Mouse (Mus musculus): ENCODE measurements around the gene Sectm1a. TPM values are rescaled to one million over a fixed set of nuclear protein-coding genes. Genes with fewer than 3 reads are reported as not detected.
"Not testable (repeated sequence)": the region's sequence is repeated elsewhere in the genome, so short reads cannot be mapped to it uniquely, and the experiment has no call there.

The Sectm1a gene
- polyA plus RNA-seq, 1 experiment from 2014 or later = 0.81 TPM

GRCm38 (mm10) chr11:121058956-121059355 is 22.1 kb downstream of the Sectm1a start:
- 85% methylated on average over 4 of the region's 4 CpGs for WGBS
- Histone ChIP-seq H3K36me3 (no peaks in the 10 kb centered on the region), H3K27me3 (no peaks in the 10 kb centered on the region), H3K4me3 (no peak overlapping the region), H3K4me1 (0 out of 2 replicates have a peak, but pooled peaks cover 4% of the 10 kb centered on the region), H3K27ac (no peak overlapping the region), H3K9me3 (no peaks in the 10 kb centered on the region), H3K4me2 (no peak overlapping the region), H3K9ac (no peak overlapping the region)
- ATAC-seq (ENCODE audit: insufficient number of reproducible peaks, low FRiP score, low TSS enrichment, low read depth) = no peak

- 82% methylated on average over 5 of the region's 5 CpGs for WGBS
- no peak overlapping the region for H3K4me2 ChIP-seq
- 0 out of 2 replicates have a peak, but pooled peaks cover 6% of the 10 kb centered on the region for H3K4me1 ChIP-seq
- H3K27ac ChIP-seq = no peak overlapping the region
- no peaks in the 10 kb centered on the region for H3K36me3 ChIP-seq
- no peaks in the 10 kb centered on the region for H3K27me3 ChIP-seq
- H3K9ac ChIP-seq = no peak overlapping the region
- ATAC-seq (ENCODE audit: insufficient number of reproducible peaks, low FRiP score, low TSS enrichment, low read depth) = no peak
- no peak overlapping the region for H3K4me3 ChIP-seq
- H3K9me3 ChIP-seq = no peaks in the 10 kb centered on the region
Observed at GRCm38 (mm10) chr11:121058122-121058521, 22.9 kb downstream of the Sectm1a start.

GRCm38 (mm10) chr11:121056536-121057236 is 24.3 kb downstream of the Sectm1a start:
- no peaks in the 10 kb centered on the region for H3K36me3 ChIP-seq
- ATAC-seq (ENCODE audit: insufficient number of reproducible peaks, low FRiP score, low TSS enrichment, low read depth) = no peak
- no peaks in the 10 kb centered on the region for H3K9me3 ChIP-seq
- H3K27me3 ChIP-seq = no peaks in the 10 kb centered on the region
- H3K4me1 ChIP-seq = 0 out of 2 replicates have a peak, but pooled peaks cover 6% of the 10 kb centered on the region
- H3K9ac ChIP-seq = no peak overlapping the region
- H3K27ac ChIP-seq = no peak overlapping the region
- no peak overlapping the region for H3K4me3 ChIP-seq
- H3K4me2 ChIP-seq = no peak overlapping the region
- WGBS = 52% methylated on average over 7 of the region's 7 CpGs

GRCm38 (mm10) chr11:121053536-121053935 is 27.5 kb downstream of the Sectm1a start:
- H3K27me3 ChIP-seq = no peaks in the 10 kb centered on the region
- no peak for ATAC-seq (ENCODE audit: insufficient number of reproducible peaks, low FRiP score, low TSS enrichment, low read depth)
- no peak overlapping the region for H3K4me2 ChIP-seq
- H3K4me1 ChIP-seq = 0 out of 2 replicates have a peak, but pooled peaks cover 6% of the 10 kb centered on the region
- 19% methylated on average over 8 of the region's 8 CpGs for WGBS
- H3K36me3 ChIP-seq = no peaks in the 10 kb centered on the region
- H3K27ac ChIP-seq = no peak overlapping the region
- no peaks in the 10 kb centered on the region for H3K9me3 ChIP-seq
- no peak overlapping the region for H3K4me3 ChIP-seq
- no peak overlapping the region for H3K9ac ChIP-seq

GRCm38 (mm10) chr11:121052387-121052786 is 28.6 kb downstream of the Sectm1a start:
- H3K9ac ChIP-seq = no peak overlapping the region
- H3K4me2 ChIP-seq = no peak overlapping the region
- H3K27me3 ChIP-seq = no peaks in the 10 kb centered on the region
- no peak overlapping the region for H3K27ac ChIP-seq
- 0 out of 2 replicates have a peak, but pooled peaks cover 6% of the 10 kb centered on the region for H3K4me1 ChIP-seq
- H3K4me3 ChIP-seq = no peak overlapping the region
- H3K36me3 ChIP-seq = no peaks in the 10 kb centered on the region
- WGBS = 56% methylated on average over 4 of the region's 4 CpGs
- no peaks in the 10 kb centered on the region for H3K9me3 ChIP-seq
- no peak for ATAC-seq (ENCODE audit: insufficient number of reproducible peaks, low FRiP score, low TSS enrichment, low read depth)

- 0 out of 2 replicates have a peak, but pooled peaks cover 9% of the 10 kb centered on the region for H3K4me1 ChIP-seq
- no peaks in the 10 kb centered on the region for H3K36me3 ChIP-seq
- H3K4me3 ChIP-seq = no peak overlapping the region
- ATAC-seq (ENCODE audit: insufficient number of reproducible peaks, low FRiP score, low TSS enrichment, low read depth) = no peak
- H3K27me3 ChIP-seq = no peaks in the 10 kb centered on the region
- no peaks in the 10 kb centered on the region for H3K9me3 ChIP-seq
- no peak overlapping the region for H3K9ac ChIP-seq
- whole genome bisulfite sequencing = 66% methylated on average over 1 of the region's 1 CpGs
- no peak overlapping the region for H3K4me2 ChIP-seq
- H3K27ac ChIP-seq = no peak overlapping the region
Observed at GRCm38 (mm10) chr11:121051793-121052192, 29.2 kb downstream of the Sectm1a start.

- Histone ChIP-seq H3K36me3 (no peaks in the 10 kb centered on the region), H3K27ac (no peak overlapping the region), H3K4me3 (no peak overlapping the region), H3K9me3 (no peaks in the 10 kb centered on the region), H3K4me2 (no peak overlapping the region), H3K9ac (no peak overlapping the region), H3K4me1 (0 out of 2 replicates have a peak, but pooled peaks cover 6% of the 10 kb centered on the region), H3K27me3 (no peaks in the 10 kb centered on the region)
- ATAC-seq (ENCODE audit: insufficient number of reproducible peaks, low FRiP score, low TSS enrichment, low read depth) = no peak
- 61% methylated on average over 1 of the region's 1 CpGs for WGBS
Observed at GRCm38 (mm10) chr11:121049840-121050239, 31.2 kb downstream of the Sectm1a start.

- H3K27ac ChIP-seq = no peak overlapping the region
- no peak overlapping the region for H3K4me2 ChIP-seq
- WGBS = 36% methylated on average over 2 of the region's 2 CpGs
- no peak for ATAC-seq (ENCODE audit: insufficient number of reproducible peaks, low FRiP score, low TSS enrichment, low read depth)
- H3K9ac ChIP-seq = no peak overlapping the region
- 0 out of 2 replicates have a peak, but pooled peaks cover 4% of the 10 kb centered on the region for H3K4me1 ChIP-seq
- H3K4me3 ChIP-seq = no peak overlapping the region
- no peaks in the 10 kb centered on the region for H3K36me3 ChIP-seq
- H3K27me3 ChIP-seq = no peaks in the 10 kb centered on the region
- no peaks in the 10 kb centered on the region for H3K9me3 ChIP-seq
Observed at GRCm38 (mm10) chr11:121047826-121048399, 33.1 kb downstream of the Sectm1a start.

- Histone ChIP-seq H3K4me3 (no peak overlapping the region), H3K36me3 (no peaks in the 10 kb centered on the region), H3K9ac (no peak overlapping the region), H3K27ac (no peak overlapping the region), H3K4me2 (no peak overlapping the region), H3K27me3 (no peaks in the 10 kb centered on the region), H3K9me3 (no peaks in the 10 kb centered on the region), H3K4me1 (peaks cover 6% of the 10 kb centered on the region; the same call in 1 of the 2 replicates)
- no peak for ATAC-seq (ENCODE audit: insufficient number of reproducible peaks, low FRiP score, low TSS enrichment, low read depth)
- WGBS = 85% methylated on average over 1 of the region's 1 CpGs
Observed at GRCm38 (mm10) chr11:121045286-121045685, 35.7 kb downstream of the Sectm1a start.

GRCm38 (mm10) chr11:121043025-121043424 is 38.0 kb downstream of the Sectm1a start:
- not testable (repeated sequence) for ATAC-seq (ENCODE audit: insufficient number of reproducible peaks, low FRiP score, low TSS enrichment, low read depth); H3K4me3 ChIP-seq; H3K4me1 ChIP-seq; H3K4me2 ChIP-seq; H3K9me3 ChIP-seq; H3K36me3 ChIP-seq; H3K27ac ChIP-seq; H3K9ac ChIP-seq; H3K27me3 ChIP-seq
- WGBS = 41% methylated on average over 1 of the region's 1 CpGs

- no peaks in the 10 kb centered on the region for H3K9me3 ChIP-seq
- H3K36me3 ChIP-seq = no peaks in the 10 kb centered on the region
- H3K27me3 ChIP-seq = no peaks in the 10 kb centered on the region
- 74% methylated on average over 4 of the region's 4 CpGs for WGBS
- ATAC-seq (ENCODE audit: insufficient number of reproducible peaks, low FRiP score, low TSS enrichment, low read depth) = no peak
- no peak overlapping the region for H3K9ac ChIP-seq
- H3K4me2 ChIP-seq = no peak overlapping the region
- no peak overlapping the region for H3K27ac ChIP-seq
- H3K4me1 ChIP-seq = peaks cover 6% of the 10 kb centered on the region; the same call in 1 of the 2 replicates
- H3K4me3 ChIP-seq = no peak overlapping the region
Observed at GRCm38 (mm10) chr11:121042480-121042879, 38.5 kb downstream of the Sectm1a start.

- H3K27ac ChIP-seq = no peak overlapping the region
Observed at GRCm38 (mm10) chr11:121041636-121042035, 39.4 kb downstream of the Sectm1a start.

More at GRCm38 (mm10) chr11:121041636-121042035, 39.4 kb downstream of the Sectm1a start:
- ATAC-seq (ENCODE audit: insufficient number of reproducible peaks, low FRiP score, low TSS enrichment, low read depth) = no peak
- 63% methylated on average over 4 of the region's 4 CpGs for WGBS
- peaks cover 2% of the 10 kb centered on the region; the same call in 1 of the 2 replicates for H3K4me1 ChIP-seq
- H3K27me3 ChIP-seq = no peaks in the 10 kb centered on the region
- no peak overlapping the region for H3K4me3 ChIP-seq
- H3K4me2 ChIP-seq = no peak overlapping the region
- H3K36me3 ChIP-seq = no peaks in the 10 kb centered on the region
- no peak overlapping the region for H3K9ac ChIP-seq
- H3K9me3 ChIP-seq = no peaks in the 10 kb centered on the region

Measured in limb, embryonic 15.5 days (tissue).